Mouse (Mus musculus): Measurements from ENCODE around the gene Tmem151a.
"Not testable (repeated sequence)": the region's sequence is repeated elsewhere in the genome, so short reads cannot be mapped to it uniquely, and the experiment has no call there.

Tmem151a gene

DNA sequence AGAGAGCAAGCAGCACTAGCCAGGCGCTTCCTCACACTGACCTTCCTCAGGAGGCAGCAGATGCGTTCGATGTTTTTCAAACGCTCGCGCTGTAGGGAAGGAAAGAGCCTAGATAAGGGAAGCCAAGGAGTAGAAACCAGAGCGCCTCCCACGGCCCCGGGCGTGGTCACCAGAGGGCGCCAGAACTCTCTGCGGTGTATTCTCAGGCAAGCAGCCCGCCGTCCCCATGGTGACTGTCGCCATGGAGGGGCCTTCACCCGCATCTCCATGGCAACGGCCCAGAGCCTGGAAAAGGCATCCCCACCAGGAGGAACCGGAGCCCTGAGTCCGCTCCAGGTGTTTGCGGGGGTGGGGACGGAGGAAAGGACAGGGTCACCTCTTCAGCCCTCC, 8.9 kb upstream of the Tmem151a start:
- DNase-seq (ENCODE audit: low spot score) = peak; percentile 97

DNA sequence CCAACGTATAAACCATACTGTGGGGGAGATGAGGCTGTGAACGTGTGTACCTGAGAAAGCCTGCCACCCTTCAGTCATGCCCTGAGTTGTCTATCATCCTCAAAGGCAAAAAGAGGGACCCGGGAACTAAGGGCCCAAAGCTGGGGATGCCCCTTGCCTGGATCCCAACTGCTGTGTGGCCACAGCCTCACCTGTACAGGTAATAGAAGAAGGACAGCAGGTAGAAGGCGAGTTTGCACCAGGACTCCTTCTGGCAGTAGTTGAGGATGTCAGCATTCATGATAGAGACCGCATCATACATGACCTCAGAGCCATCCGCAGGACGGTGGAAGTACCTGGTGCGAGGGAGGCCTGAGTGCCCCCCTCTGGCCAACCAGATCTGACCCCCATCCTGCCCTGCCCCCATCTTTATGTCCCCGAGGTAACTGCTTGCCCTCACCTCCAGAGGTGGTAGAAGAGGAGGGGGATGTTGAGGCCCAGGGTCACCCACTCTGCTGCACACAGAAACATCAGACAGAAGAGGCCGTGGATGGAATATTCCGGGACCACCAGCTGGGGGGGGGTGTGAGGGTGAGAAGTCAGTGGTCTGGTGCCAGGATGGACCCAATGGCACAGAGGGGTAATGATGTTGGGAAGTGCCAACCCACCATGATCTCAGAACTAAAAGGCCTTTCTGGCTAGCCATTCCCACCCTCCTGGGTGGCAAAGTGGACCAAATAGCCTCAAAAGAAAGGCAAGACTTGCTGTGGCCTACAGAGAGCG, 8.3 kb upstream of the Tmem151a start:
- DNase-seq (ENCODE audit: low spot score) = no peak

DNA sequence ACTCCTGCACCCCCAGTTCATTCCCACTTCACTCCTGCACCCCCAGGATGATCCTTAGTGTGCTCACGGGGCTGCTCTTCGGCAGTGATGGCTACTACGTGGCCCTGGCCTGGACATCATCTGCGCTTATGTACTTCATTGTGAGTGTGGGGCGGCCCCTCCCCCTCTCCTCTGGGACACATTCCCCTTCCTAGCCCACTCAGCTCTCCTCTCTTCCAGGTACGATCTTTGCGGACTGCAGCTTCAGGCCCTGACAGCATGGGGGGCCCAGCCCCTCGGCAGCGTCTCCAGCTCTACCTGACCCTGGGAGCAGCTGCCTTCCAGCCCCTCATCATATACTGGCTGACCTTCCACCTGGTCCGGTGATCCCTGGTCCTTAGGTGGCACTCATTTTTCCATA, 6.8 kb upstream of the Tmem151a start:
- no peak for DNase-seq (ENCODE audit: low spot score)

DNA sequence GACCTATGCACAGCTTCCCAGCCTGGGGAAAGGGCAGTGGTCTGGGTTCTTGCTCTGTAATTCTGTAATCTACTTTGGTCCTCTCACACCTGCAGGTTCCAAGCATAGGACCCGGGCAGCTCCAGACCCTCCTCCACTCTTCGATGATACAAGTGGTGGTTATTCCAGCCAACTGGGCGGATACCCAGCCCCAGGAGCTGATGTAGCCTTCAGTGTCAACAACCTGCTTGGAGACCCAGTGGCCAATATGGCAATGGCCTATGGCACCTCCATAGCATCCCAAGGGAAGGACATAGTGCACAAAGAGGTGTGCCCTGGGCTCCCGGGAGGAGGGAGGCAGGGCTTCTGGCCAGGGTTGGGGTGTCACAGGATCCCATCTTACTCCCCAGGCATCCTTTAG, 4.0 kb upstream of the Tmem151a start:
- no peak for DNase-seq (ENCODE audit: low spot score)

DNA sequence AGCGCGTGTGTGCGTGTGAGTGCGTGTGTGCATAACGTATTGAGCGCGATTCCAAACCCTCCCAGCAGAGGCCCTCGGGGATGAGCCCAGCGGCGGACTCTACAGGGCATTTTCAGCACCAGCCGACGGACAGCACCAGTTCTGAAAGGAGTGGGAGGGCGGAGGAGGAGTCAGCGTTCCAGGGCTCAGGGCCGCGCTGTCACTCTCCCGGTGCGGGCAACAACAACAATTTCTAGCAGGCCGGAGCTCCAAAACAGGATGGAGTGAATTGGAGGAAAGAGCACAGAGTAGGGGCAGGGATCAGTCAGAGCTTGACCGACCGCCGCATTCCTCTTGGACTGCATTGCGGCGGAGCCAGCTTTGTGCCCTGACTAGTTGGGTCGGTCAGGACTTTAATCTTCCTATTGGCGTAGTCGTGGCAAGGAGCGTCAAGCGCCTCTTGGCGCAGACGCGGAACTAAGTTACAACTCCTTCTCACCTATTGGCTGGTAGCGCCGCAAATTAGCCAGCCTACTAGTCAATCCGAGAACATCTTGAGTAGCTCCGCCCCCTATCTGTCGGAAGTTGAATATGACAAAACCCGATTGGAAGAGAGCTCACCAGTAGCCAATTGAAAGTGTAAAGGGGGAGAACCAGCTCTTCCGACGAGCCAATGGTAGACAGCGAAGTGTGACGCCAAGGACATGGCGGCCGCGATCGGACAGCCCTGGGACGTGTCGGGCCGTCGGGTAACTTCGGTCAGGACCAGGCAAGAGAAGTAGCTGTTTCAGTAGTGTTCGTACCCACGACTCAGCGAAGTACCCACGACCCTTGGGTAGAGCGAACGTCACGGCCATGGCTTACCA, 2.8 kb upstream of the Tmem151a start, which contains the start of gene Yif1a:
Gene Yif1a, plus strand, starts transcription at position 655 of the 845 bp plus-strand sequence.
- peak; percentile 98 for DNase-seq (ENCODE audit: low spot score)

DNA sequence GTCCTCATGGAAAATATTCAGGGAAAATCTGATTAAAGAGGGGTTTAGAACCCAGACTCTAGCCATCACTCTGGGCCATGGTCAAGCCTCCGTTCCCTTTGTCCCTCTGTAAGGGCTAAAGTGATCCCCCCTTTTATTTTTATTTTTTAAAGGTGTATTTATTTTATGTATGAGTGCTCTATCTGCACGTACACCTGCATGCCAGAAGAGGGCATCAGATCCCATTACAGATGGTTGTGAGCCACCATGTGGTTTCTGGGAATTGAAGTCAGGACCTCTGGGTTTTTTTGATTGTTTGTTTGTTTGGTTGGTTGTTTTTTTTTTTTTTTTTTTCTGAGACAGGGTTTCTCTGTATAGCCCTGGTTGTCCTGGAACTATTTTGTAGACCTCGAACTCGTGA, 1.2 kb upstream of the Tmem151a start:
- not testable (repeated sequence) for DNase-seq (ENCODE audit: low spot score)

DNA sequence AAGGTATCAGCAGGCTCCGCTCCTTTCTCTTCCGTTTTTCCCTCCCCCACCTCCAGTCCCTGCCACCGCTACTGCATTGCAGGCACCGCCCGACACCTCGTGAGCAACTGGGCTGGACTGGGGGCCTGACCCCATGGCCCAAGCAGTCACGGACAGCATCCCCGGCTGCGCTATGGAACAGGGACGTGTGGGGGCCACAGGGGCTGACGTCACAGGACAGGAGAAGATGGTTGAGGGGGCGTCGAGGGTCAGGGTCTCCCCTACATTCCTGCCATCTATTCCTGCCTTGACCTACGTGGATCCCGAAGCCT, 542 bp downstream of the Tmem151a start:
- DNase-seq (ENCODE audit: low spot score) = no peak

DNA sequence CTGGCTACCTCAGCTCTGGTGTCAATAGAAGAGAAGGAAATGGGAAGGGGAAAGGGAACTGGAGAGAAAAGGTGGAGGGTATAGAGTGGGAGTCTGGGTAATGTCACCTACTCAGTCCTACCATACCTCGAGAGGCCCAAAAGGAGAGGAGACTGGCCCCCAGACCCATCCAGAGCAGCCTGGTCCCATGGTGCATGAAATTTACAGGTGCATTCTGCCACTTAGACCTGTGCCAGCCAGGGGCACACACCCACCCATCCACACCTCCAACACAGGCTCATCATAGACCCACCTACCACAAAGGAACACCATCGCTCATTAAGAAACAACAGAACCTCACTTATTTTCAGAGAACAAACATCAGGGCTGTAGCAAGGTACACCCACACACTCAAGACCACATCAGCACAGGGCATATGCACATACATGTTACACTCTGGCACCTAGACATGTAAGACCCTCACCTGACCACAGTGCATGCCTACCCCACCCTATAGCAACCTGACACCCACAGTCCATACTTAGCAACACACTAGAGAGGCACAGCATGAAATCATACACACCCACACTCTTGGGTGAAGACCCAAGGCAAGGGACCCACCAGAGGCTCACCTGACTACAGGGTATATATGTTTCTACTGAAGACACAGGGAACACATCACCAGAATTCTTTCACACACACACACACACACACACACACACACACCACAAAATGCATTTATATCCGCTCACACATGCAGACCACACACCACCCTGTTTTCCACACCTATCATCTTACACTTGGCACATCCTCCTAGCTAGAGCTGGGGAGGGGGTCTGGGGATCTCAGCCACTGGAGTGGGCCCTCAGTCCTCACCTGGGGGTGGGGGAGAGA, 1.1 kb downstream of the Tmem151a start:
- DNase-seq (ENCODE audit: low spot score) = no peak

DNA sequence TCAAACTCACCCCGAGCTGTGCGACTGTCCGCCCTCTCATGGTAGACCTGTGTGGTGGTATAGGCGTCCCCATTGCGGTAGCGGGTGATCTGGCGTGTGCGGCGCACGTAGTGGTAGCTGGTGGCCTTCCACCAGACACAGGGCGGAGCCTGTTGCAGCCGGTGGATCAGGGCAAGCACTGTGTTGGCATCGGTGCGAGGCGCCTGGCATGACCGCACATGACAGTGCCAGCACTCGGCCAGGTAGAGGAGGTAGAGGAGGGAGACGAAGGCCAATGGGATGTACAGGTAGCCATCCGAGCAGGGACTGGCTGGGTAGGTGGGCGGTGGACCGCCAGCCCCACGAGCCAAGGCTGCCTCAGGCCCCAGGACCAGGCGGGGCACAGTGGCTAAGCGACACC, 2.7 kb downstream of the Tmem151a start:
- no peak for DNase-seq (ENCODE audit: low spot score)

DNA sequence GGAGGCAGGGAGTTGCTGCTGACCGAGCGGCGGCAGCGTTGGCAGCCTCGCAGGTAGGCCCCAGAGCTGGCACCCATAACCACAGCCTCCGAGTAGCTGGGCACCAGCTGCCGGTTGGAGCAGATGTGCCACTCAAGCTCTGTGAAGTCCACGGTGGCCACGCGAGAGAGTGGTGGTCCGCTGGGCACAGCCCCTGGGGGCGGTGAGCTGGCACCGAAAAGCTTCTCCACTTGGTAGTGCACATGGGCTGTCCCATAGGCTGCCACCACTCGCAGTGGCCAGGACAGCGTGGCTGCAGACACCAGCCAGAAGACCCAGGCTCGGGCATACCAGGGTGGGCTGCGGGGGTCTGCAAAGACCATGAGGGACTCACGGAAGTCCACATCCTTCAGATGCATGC, 3.3 kb downstream of the Tmem151a start:
- DNase-seq (ENCODE audit: low spot score) = no peak

DNA sequence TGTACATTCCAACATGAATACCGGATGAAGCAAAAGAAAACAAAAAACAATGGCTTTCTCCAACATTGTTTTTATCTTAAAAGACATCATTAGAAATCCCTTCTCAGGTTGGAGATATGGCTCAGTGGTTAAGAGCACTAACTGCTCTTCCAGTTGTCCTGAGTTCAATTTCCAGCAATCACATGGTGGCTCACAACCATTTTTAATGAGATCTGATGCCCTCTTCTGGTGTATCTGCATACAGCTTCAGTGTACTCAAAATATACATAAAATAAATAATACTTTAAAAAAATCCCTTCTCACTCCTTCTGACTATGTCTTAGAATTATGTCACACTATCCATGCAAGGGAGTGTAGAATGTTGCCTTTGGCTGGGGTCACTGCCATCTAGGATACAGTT, 6.1 kb downstream of the Tmem151a start:
- DNase-seq (ENCODE audit: low spot score) = no peak

DNA sequence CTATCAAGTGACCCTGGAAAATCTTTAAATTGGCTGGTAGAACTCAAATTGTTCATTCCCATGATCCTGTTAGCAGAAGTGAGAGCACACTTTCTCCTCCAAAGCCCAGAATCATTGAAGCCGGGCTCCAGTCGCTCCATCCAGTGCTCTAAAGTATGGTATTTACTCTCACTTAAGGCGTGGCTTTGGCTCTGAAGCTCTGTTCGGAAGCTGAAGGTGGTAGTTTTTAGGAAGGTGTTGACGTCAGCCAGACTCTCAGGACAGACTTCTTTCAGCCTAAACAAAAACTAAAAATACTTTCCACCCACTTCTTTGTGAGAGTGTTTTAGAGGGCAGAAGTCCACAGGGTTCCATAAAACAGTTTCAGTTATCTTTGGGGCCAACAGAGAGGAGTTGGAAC, 11.8 kb downstream of the Tmem151a start:
- no peak for DNase-seq (ENCODE audit: low spot score)

DNA sequence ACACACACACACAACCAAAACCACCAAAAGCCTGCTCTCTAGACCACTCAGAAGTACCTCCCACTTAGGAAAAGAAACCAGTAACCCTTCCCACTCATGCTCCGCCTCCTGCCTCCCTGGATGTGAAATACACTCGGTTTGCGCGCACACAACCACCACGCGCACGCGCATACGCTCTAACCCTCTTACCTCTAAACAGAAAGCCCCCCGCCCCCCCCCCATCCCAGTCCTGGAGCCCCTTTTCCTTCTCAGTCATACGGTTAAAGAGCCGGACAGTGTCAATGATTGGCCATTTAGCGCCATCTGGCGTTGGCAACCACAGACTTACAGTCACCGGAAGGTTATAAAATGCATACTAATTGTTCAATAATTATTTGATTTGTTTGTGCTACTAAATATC, 12.3 kb downstream of the Tmem151a start:
- DNase-seq (ENCODE audit: low spot score) = peak; percentile 93

DNA sequence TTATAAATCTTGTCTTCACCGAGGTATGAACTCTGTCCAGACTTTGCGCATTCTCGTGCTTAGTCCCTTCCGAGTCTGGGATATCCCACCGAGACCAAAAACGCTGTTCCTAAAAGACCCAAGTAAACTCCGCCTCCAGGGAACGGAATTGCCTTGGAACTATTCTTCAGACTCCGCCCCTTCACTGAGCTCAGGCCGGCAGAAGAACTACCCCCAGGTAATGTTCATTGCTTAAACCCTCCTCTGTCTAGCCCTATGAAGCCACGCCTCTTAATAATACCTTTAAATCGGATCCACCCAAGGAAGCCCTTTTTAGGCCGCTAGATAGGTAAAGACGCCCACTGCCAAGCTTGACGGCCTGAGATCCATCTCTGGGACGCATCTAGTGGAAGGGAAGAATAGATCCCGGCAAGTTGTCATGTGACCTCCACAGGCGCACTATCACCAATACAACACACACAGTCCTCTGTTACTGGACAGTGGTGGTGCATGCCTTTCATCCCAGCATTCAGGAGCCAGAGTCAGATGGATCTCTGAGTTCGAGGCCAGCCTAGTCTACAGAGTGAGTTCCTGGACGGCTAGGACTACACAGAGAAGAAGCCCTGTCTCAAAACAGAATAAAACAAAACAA, 12.8 kb downstream of the Tmem151a start:
- peak; percentile 81 for DNase-seq (ENCODE audit: low spot score)

DNA sequence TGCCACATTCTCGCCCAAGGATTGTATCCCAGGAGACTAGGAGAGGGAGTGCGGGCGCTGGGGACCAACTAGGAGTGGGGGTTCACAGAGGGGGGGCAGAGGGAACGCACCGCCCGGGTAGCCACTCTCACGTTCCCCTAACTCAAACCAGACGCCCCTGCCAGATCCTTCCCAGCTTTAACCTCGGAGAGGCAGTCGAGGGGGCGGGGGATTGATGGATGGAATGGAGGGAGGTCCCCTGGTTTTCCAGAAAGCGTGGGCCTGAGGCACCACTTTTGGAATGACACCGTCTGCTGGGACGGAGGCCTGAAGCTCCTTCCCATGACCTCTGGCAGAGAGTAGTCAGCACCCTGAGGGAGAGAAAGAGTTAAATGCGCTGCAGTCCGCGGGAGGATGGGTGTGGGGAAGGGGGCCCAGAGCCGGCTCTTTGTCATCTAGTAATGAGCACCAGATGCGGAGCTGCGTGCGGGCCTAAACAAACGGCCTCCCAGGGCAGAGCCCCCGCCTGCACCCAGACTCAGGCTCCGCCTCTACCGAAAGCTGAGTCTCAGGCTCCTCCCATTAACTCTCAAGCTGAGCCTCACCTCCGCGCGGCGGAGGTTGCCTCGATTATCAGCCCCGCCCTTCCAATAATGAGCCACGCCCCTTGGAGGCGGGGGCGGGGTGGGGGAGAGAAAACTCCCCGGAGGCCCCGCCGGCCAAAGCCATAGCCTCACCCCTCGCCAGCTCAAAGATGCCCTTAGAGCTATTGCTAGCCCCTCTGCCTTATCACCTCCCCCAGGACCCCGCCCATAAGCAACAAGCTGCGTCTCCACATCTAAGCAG, 13.6 kb downstream of the Tmem151a start:
- peak; percentile 95 for DNase-seq (ENCODE audit: low spot score)

DNA sequence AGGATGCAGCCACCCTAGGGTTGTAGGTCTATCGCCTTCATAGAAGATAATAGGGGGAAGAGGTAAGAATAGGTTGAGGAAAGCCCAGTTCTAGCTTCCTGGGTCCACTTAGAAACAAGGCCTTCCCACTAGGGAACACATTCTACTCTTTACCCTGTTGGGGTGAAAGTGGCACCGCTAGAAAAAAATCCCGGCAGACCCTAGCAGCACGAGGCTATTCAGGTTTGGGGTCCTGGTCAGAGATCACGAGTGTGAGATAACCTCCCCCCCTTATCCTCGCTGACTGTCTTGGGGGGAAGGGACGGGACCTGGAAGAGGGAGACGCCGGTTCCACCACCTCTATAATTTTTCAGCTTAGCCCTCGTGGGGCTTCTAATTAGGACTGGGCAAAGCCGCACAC, 14.3 kb downstream of the Tmem151a start:
- DNase-seq (ENCODE audit: low spot score) = no peak

DNA sequence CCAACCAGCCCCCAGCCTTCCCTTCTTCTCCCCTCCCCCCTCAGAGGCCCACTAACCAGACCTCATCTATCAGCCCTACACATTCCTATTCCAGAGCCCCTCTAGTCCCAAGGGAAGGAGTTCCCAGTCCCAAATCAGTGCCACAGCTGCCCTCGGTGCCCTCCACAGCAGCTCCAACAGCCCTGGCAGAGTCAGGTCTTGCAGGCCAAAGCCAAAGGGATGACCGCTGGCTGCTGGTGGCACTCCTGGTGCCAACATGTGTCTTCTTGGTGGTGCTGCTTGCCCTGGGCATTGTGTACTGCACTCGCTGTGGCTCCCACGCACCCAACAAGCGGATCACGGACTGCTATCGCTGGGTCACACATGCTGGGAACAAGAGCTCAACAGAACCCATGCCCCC, 15.4 kb downstream of the Tmem151a start:
- DNase-seq (ENCODE audit: low spot score) = no peak

DNA sequence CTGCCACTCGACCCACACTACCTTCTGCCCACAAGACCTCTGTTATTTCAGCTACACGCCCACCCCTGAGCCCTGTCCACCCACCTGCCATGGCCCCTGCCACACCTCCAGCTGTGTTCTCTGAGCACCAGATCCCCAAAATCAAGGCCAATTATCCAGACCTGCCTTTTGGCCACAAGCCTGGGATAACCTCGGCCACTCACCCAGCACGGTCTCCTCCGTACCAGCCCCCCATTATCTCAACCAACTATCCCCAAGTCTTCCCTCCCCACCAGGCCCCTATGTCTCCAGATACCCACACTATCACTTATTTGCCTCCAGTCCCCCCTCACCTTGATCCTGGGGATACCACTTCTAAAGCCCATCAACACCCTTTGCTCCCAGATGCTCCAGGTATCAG, 15.8 kb downstream of the Tmem151a start:
- DNase-seq (ENCODE audit: low spot score) = no peak

DNA sequence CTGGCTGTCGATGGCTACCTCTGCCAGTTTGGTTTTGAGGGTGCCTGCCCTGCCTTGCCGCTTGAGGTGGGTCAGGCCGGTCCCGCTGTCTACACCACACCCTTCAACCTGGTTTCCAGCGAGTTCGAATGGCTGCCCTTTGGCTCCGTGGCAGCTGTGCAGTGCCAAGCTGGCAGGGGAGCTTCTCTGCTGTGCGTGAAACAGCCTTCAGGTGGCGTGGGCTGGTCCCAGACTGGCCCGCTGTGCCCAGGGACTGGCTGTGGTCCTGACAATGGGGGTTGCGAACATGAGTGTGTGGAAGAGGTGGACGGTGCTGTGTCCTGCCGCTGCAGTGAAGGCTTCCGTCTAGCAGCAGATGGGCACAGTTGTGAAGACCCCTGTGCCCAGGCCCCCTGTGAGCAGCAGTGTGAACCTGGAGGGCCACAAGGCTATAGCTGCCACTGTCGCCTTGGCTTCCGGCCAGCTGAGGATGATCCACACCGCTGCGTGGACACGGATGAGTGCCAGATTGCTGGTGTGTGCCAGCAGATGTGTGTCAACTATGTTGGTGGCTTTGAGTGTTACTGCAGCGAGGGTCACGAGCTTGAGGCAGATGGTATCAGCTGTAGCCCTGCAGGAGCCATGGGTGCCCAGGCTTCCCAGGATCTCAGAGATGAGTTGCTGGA, 16.6 kb downstream of the Tmem151a start:
- DNase-seq (ENCODE audit: low spot score) = no peak

DNA sequence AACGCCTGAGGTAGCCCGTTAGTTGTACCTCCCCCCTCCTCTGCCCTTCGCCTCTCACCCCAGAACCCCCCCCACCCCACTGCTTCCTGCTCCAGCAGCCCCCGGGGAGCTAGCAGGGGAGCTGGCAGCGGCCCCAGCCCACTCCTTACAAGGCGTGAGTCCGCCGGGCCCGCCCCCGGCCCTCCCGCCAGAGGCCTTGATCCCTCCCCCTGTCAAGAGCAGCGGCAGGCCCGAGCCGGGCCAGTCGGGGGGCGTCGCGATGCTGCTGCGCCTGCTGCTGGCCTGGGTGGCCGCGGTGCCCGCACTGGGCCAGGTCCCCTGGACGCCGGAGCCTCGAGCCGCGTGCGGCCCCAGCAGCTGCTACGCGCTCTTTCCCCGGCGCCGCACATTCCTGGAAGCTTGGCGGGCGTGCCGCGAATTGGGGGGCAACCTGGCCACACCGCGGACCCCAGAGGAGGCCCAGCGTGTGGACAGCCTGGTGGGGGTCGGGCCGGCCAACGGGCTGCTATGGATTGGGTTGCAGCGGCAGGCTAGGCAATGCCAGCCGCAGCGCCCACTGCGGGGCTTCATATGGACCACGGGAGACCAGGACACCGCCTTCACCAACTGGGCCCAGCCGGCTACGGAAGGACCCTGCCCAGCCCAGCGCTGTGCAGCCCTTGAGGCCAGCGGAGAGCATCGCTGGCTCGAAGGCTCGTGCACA, 17.3 kb downstream of the Tmem151a start, which contains the start of gene Cd248:
Gene Cd248, plus strand, starts transcription at position 212 of the 703 bp plus-strand sequence.
- peak; percentile 68 for DNase-seq (ENCODE audit: low spot score)
